Mouse (Mus musculus) kidney, embryonic 14.5 days (tissue): Measurements from ENCODE around the gene Lhfpl5. TPM values are rescaled to one million over a fixed set of nuclear protein-coding genes. Genes with fewer than 3 reads are reported as not detected.

Experiments
- ATAC-seq: fragments of 200-750 bp; cut with Nextera tagmentation; 2 replicates; pipeline ENCODE4 v1.8.0; 2017; ENCODE audit warnings: moderate number of reproducible peaks, mild to moderate bottlenecking, moderate TSS enrichment, moderate library complexity; ENCODE audit not compliant: low FRiP score, low TSS enrichment
- H3K27ac ChIP-seq: fragments of 300-500 bp; sonication (generic); 2 replicates; pipeline ENCODE4 v1.5.1; 2014; ENCODE audit warnings: low read depth, mild to moderate bottlenecking, low read length, moderate library complexity, mixed read lengths
- H3K27me3 ChIP-seq: fragments of 300-500 bp; sonication (generic); 2 replicates; pipeline ENCODE4 v1.6.1; 2014; ENCODE audit warnings: mild to moderate bottlenecking, low read length; ENCODE audit not compliant: control insufficient read depth, insufficient read depth
- H3K36me3 ChIP-seq: fragments of 300-500 bp; sonication (generic); 2 replicates; pipeline ENCODE4 v1.6.1; 2014; ENCODE audit warnings: low read length, mixed read lengths; ENCODE audit not compliant: control insufficient read depth, insufficient read depth
- H3K4me1 ChIP-seq: fragments of 300-500 bp; sonication (generic); 2 replicates; pipeline ENCODE4 v1.6.1; 2014; ENCODE audit warnings: low read length, mixed read lengths; ENCODE audit not compliant: control insufficient read depth, insufficient read depth
- H3K4me2 ChIP-seq: fragments of 300-500 bp; sonication (generic); replicated peaks from 2 replicates; pipeline ENCODE4 v1.6.1; 2014; ENCODE audit warnings: low read depth, mild to moderate bottlenecking, low read length
- H3K4me3 ChIP-seq: fragments of 300-500 bp; sonication (generic); 2 replicates; pipeline ENCODE4 v1.5.1; 2014; ENCODE audit warnings: mild to moderate bottlenecking, low read length
- H3K9ac ChIP-seq: fragments of 300-500 bp; sonication (generic); 2 replicates; pipeline ENCODE4 v1.6.1; 2014; ENCODE audit warnings: low read depth, mild to moderate bottlenecking, low read length, moderate library complexity
- H3K9me3 ChIP-seq: fragments of 300-500 bp; sonication (generic); 2 replicates; pipeline ENCODE4 v1.6.1; 2016; ENCODE audit warnings: low read length; ENCODE audit not compliant: control insufficient read depth
- WGBS: fragments of 180-500 bp; shearing (Covaris S2); extraction: QIAGEN DNeasy Blood & Tissue Kit; methylation state at CpG from one replicate; pipeline ENCODE4 v1.1.7; 2014; 5-methylcytosine and 5-hydroxymethylcytosine counted together
- polyA plus RNA-seq: library from polyadenylated mRNA; unstranded; fragments of >200 nt; fragmentation: Nextera tagmentation; extraction: Ambion mirVana; gene quantifications from 2 replicates; pipeline ENCODE4 v1.2.1, GENCODE M21; 2014

Gene Lhfpl5
- polyA plus RNA-seq, 1 experiment from 2014 or later = 0.45 TPM

- H3K9ac ChIP-seq = no peak overlapping the region
- H3K27me3 ChIP-seq = no peaks in the 10 kb centered on the region
- no peak overlapping the region for H3K27ac ChIP-seq
- H3K4me1 ChIP-seq = no peaks in the 10 kb centered on the region
- H3K9me3 ChIP-seq = no peaks in the 10 kb centered on the region
- WGBS = 94% methylated on average over 6 of the region's 6 CpGs
- H3K4me3 ChIP-seq = no peak overlapping the region
- no peak overlapping the region for H3K4me2 ChIP-seq
- H3K36me3 ChIP-seq = peaks cover 22% of the 10 kb centered on the region
- ATAC-seq = no peak
Observed at GRCm38 (mm10) chr17:28613096-28613495, 37.7 kb downstream of the Lhfpl5 start.

- Histone ChIP-seq H3K4me3 (no peak overlapping the region), H3K9ac (no peak overlapping the region), H3K27ac (no peak overlapping the region), H3K36me3 (peaks cover 33% of the 10 kb centered on the region), H3K9me3 (no peaks in the 10 kb centered on the region), H3K4me2 (no peak overlapping the region), H3K4me1 (peaks cover 4% of the 10 kb centered on the region), H3K27me3 (no peaks in the 10 kb centered on the region)
- WGBS = 95% methylated on average over 4 of the region's 4 CpGs
- ATAC-seq = no peak
Observed at GRCm38 (mm10) chr17:28615332-28615731, 39.9 kb downstream of the Lhfpl5 start.

DNA sequence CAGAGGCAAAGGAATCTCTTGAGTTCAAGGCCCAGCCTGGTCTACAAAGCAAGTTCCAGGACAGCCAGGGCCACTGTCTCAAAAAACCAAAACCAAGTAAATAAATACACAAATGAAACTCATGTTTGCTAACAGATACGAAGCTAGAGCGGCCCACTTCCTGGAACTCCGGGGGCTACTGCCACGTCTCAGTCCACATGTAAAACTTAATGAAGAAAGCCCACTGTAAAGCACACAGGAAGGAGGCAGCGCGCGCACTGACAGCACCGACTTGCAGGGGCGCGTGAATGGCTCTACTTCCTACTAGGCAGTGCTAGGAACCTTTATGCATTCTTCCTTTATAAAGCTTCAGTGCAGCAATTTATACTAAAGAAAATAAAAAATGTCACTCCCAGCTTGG, 42.2 kb downstream of the Lhfpl5 start:
- Histone ChIP-seq H3K36me3 (peaks cover 33% of the 10 kb centered on the region), H3K4me3 (no peak overlapping the region), H3K9ac (no peak overlapping the region), H3K27ac (no peak overlapping the region), H3K4me2 (no peak overlapping the region), H3K9me3 (no peaks in the 10 kb centered on the region), H3K27me3 (no peaks in the 10 kb centered on the region), H3K4me1 (peaks cover 16% of the 10 kb centered on the region)
- ATAC-seq = no peak
- WGBS = 87% methylated on average over 10 of the region's 10 CpGs

DNA sequence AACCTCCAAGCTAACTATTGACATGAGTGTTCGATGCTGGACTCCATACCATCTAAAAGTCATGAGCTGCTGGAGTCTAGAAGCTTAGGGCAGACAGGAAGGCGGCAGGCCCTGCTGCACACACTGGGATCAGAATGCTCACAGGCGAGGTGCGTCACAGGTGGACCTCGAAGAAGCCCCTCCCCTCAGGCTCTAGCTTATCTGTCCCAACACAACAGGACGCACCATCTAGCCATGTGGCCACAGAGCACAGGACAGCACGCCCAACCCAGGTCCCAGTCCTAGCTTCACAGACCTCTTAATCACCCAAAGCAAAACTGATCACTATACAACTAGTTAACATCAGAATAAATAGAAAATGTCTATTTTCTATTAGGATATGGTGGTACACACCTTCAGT, 42.7 kb downstream of the Lhfpl5 start:
- Histone ChIP-seq H3K9me3 (no peaks in the 10 kb centered on the region), H3K4me2 (no peak overlapping the region), H3K4me3 (no peak overlapping the region), H3K27me3 (no peaks in the 10 kb centered on the region), H3K36me3 (peaks cover 33% of the 10 kb centered on the region), H3K4me1 (peaks cover 17% of the 10 kb centered on the region), H3K9ac (no peak overlapping the region), H3K27ac (no peak overlapping the region)
- no peak for ATAC-seq
- 77% methylated on average over 7 of the region's 7 CpGs for WGBS

GRCm38 (mm10) chr17:28618775-28619174, 43.3 kb downstream of the Lhfpl5 start:
- Histone ChIP-seq H3K27ac (no peak overlapping the region), H3K4me1 (peaks cover 17% of the 10 kb centered on the region), H3K36me3 (peaks cover 33% of the 10 kb centered on the region), H3K9me3 (no peaks in the 10 kb centered on the region), H3K4me3 (no peak overlapping the region), H3K4me2 (no peak overlapping the region), H3K9ac (no peak overlapping the region), H3K27me3 (no peaks in the 10 kb centered on the region)
- ATAC-seq = no peak
- WGBS = 97% methylated on average over 1 of the region's 1 CpGs

DNA sequence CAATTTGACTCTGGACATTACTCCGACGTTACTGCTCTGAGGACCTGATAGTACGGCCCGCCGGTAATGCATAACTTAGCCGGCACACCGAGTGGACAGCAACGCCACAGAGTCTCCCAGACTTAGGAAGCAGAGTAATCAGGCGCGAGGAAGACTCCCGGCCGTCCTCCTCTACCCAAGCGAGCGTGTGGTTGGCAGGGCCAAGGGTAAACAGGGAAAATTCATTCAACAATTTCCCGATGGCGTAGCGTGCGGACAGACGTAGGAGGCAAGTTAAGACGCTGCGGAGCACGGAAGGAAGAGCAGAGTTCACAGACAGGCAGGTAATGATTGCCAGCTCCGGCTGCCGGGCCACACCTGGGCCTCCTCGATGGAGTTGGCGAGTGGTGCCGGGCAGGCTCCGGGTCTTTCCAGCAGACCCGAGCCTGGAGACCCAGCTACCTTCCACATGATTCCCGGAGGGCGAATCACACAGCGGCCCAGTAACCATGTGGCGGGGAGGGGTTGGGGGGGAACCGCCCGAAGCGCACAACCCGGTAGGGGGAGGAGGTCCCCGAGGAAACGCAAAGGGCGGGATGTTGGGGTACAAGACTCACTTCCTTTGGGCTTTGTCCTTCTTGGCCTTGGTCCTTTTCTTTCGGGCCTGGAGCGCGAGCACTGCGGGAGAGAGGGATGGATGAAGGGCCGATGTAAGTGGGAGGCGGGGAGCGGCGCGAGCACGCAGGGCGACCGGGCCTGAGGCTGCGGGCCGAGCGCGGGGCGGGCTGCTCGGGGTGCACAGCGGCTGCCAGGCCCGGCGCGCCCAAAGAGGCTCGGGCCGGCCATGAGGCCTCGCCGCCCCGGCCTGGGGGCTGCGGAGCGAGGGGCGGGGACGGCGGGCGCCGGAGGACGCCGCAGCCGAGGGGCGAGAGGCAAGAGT, 46.2 kb downstream of the Lhfpl5 start:
- peaks cover 17% of the 10 kb centered on the region for H3K4me1 ChIP-seq
- H3K36me3 ChIP-seq = peaks cover 18% of the 10 kb centered on the region
- peak overlapping the region; percentile 86 for H3K4me2 ChIP-seq
- H3K27ac ChIP-seq = peak overlapping the region; percentile 95
- H3K4me3 ChIP-seq = peak overlapping the region; percentile 96
- peak overlapping the region; percentile 96 for H3K9ac ChIP-seq
- ATAC-seq = peak; percentile 68
- under 1% methylated on average over 71 of the region's 78 CpGs for WGBS
- H3K9me3 ChIP-seq = no peaks in the 10 kb centered on the region
- no peaks in the 10 kb centered on the region for H3K27me3 ChIP-seq

- Histone ChIP-seq H3K4me2 (peak within 1 kb of the TSS; percentile 86), H3K27ac (peak within 1 kb of the TSS; percentile 95), H3K36me3 (peaks cover 17% of the 10 kb centered on the region), H3K9ac (peak within 1 kb of the TSS; percentile 96), H3K27me3 (no peaks in the 10 kb centered on the region), H3K9me3 (no peaks in the 10 kb centered on the region), H3K4me3 (peak within 1 kb of the TSS; percentile 96), H3K4me1 (peaks cover 17% of the 10 kb centered on the region)
- WGBS = under 1% methylated on average over 48 of the region's 53 CpGs
- peak; percentile 95 for ATAC-seq
Observed at GRCm38 (mm10) chr17:28622300-28622759, 46.9 kb downstream of the Lhfpl5 start, which contains the start of gene Srpk1. TSS of gene Srpk1 (minus strand) at chr17:28622709.

DNA sequence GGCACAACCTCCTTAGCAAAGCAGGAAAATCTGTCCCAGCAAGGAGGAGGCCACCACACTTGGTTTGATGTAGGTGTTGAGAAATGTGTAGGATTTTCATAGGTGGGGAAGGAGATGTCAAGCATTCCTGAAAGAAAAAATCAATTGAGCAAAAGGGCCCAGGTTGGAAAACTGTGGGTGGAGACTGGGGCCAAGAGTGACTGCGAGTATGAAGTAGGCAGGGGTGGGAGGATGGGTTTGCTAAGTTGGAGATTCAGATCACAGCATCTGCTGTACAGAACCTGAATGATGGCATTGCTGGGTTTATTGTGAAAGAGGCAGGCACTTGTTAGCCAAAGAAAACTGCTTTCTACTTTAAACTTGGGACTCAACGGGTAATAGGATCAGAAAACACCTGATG, 49.4 kb downstream of the Lhfpl5 start:
- ATAC-seq = no peak
- WGBS = 81% methylated on average over 2 of the region's 2 CpGs

GRCm38 (mm10) chr17:28625327-28625726, 49.9 kb downstream of the Lhfpl5 start:
- no peaks in the 10 kb centered on the region for H3K36me3 ChIP-seq
- no peak overlapping the region for H3K4me3 ChIP-seq
- peaks cover 14% of the 10 kb centered on the region; the same call in 1 of the 2 replicates for H3K4me1 ChIP-seq
- no peaks in the 10 kb centered on the region for H3K27me3 ChIP-seq
- H3K27ac ChIP-seq = no peak overlapping the region
- 95% methylated on average over 15 of the region's 15 CpGs for WGBS
- no peaks in the 10 kb centered on the region for H3K9me3 ChIP-seq
- no peak overlapping the region for H3K4me2 ChIP-seq
- H3K9ac ChIP-seq = no peak overlapping the region
- ATAC-seq = no peak

More for the DNA sequence above, 49.4 kb downstream of the Lhfpl5 start:
- Histone ChIP-seq H3K36me3 (peaks cover 4% of the 10 kb centered on the region), H3K4me2 (no peak overlapping the region), H3K9me3 (no peaks in the 10 kb centered on the region), H3K4me1 (peaks cover 14% of the 10 kb centered on the region; the same call in 1 of the 2 replicates), H3K9ac (no peak overlapping the region), H3K4me3 (no peak overlapping the region), H3K27ac (no peak overlapping the region), H3K27me3 (no peaks in the 10 kb centered on the region)
